Mouse (Mus musculus): Measurements from ENCODE around the gene Gen1. TPM values are rescaled to one million over a fixed set of nuclear protein-coding genes. Genes with fewer than 3 reads are reported as not detected.

The Gen1 gene
- total RNA-seq (2014; fragmentation: Nextera tagmentation) (10.7 and 13.0 TPM in 2 replicates), total RNA-seq (2017) (20.8 and 20.9 TPM in 2 replicates)

DNA sequence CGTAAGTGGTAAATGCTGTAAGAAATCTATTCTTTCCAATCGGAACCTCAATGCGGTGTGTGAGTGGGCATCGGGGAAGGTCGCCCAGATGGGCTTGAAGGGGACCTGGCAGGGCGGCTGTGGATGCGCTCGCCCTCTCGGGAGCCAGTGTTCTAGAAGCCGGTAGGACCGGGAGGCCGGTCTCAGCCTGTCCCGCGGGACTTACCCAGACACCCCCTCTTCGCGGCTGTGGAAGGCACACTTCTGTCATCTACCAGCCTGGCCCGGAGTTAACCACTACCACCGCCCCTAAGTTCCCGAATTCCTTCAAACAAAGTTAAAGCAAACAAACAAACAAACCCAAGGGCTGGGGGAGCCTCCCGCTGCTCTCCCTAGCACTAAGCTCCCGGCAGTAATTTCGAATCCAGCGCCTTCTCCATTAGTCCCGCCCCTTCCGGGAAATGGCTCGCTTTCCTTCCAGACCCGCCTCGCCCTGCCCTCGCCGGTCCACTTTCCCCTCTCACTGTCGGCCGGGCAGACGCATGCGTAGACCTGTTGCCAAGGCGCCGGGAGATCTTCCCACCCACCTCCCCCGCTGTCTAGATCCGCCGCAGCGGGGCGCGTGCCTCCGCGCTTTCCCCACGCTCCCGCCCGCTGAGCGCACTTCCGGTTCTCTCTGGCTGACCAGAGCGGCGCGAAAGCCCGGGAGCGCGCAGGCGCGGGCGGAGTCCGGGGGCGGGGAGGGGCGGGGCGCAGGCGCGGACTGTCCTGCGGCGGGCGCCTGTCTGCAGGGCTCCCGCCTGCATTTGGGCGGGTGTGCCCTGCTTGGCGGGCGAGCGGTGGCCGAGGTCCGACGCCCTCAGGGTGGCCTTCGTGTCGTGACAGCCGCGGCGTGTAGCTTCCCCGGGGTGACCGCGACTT is at the start of gene Gen1, which contains the start of gene Smc6:
Gene Gen1 (minus strand): TSS at position 420 of the 900 bp plus-strand sequence.
Gene Smc6 (plus strand): TSS at position 505 of the 900 bp plus-strand sequence.
- ATAC-seq (replicated peaks; ENCODE audit: poor library complexity, severe bottlenecking): peak; percentile 93

DNA sequence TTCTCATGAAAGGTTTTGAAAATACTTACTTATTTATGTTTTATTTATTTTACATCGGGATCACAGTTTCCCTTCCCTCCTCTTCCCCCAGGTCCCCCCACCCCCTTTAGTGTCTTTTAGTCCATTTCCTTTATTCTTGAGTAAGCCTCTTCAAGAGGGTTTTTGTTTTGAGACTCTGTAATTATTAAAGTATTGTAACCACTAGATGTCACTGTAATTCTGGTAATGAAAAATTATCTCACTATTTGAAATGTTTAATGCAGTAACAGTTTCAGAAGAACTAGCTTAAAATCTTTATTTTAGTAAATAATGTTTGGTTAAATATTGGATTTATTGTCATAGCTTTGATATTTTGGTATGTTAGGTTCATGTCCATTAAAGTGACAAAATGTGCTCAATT is 48.2 kb upstream of the Gen1 start:
- ATAC-seq (replicated peaks; ENCODE audit: poor library complexity, severe bottlenecking): no peak

- ATAC-seq (replicated peaks; ENCODE audit: poor library complexity, severe bottlenecking): no peak
Observed at GRCm38 (mm10) chr12:11311106-11311505, 45.5 kb upstream of the Gen1 start.

GRCm38 (mm10) chr12:11306753-11307645 is 41.4 kb upstream of the Gen1 start:
- ATAC-seq (replicated peaks; ENCODE audit: poor library complexity, severe bottlenecking): no peak

DNA sequence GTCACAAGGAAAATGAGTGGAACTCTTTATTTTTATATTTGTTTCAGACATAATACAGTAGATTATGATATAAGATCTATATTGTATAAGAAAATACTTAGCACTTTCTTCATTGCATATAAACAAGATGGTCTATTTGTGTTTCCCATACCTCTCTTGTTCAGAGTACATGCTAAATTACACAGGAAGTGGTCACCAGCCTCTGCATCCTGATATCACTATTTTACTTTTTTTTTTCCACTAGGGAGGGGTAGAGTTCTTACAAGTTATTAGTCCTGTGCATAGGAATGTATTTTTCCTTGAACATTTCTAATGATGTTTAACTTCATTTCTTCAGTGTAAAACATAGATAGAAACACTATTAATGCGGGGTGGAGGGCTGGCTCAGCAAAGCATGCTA is 35.3 kb upstream of the Gen1 start:
- ATAC-seq (replicated peaks; ENCODE audit: poor library complexity, severe bottlenecking): no peak; the same call in 1 of the 2 replicates

- ATAC-seq (replicated peaks; ENCODE audit: poor library complexity, severe bottlenecking): no peak
Observed at GRCm38 (mm10) chr12:11286382-11286781, 20.8 kb upstream of the Gen1 start.

GRCm38 (mm10) chr12:11281584-11281983 is 16.0 kb upstream of the Gen1 start:
- no peak for ATAC-seq (replicated peaks; ENCODE audit: poor library complexity, severe bottlenecking)

DNA sequence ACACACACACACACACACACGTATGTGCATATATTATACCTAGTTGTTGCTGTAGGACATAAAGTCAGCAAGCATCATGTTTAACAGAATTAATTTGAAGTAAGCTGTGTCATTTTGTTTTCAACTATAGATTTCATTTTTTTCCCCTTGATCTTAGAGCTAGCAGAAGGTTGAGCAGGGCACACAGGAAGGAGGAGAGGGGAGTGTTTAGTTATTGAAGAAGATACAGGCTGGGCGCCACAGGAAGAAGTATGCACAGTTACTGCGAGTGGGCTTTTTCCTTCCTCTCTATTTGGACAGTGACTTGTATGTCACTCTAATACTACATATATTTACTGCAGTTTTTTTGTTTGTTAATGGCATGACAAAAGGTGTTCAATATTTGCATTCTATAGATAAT is 14.3 kb upstream of the Gen1 start:
- no peak for ATAC-seq (replicated peaks; ENCODE audit: poor library complexity, severe bottlenecking)

DNA sequence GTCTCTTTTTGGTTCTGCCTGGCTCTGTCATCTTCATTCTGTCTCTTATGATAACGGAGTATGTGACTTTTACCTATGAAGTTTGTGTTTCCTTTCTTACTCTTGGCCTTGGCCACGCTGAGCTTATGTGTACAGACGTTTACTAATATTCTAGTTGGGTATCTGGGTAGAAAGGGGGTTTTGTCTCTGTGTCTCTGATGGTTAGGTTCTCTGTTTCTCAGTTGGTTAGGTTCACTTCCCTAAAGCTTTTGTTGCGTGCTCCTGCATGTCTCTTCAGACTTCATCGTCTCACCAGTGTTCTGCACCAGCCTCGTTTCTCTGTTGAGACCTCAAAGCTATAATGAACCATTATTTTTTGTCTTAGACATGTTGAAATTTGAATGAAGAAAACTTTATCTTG is 11.6 kb upstream of the Gen1 start:
- peak; percentile 42 for ATAC-seq (replicated peaks; ENCODE audit: poor library complexity, severe bottlenecking)

GRCm38 (mm10) chr12:11276632-11277031 is 11.0 kb upstream of the Gen1 start:
- peak; percentile 75 for ATAC-seq (replicated peaks; ENCODE audit: poor library complexity, severe bottlenecking)

DNA sequence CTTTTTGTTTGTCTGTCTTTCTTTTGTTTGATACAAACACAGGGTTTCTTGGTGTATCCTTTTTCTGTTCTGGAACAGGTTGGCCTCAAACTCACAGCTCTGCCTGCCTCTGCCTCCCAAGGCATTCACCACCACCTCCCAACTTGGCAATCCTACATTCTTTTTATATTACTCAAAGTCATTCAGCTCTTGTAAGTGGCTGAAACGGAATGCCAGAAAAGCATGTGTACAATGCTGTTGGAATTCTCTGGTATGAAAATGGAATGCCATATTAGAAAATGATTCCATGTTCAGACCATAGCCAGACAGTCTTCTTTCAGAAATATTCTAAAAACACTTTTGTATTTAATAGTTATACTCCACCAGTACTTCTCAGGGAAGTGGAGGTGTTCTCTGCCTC is 7.6 kb upstream of the Gen1 start:
- no peak for ATAC-seq (replicated peaks; ENCODE audit: poor library complexity, severe bottlenecking)

DNA sequence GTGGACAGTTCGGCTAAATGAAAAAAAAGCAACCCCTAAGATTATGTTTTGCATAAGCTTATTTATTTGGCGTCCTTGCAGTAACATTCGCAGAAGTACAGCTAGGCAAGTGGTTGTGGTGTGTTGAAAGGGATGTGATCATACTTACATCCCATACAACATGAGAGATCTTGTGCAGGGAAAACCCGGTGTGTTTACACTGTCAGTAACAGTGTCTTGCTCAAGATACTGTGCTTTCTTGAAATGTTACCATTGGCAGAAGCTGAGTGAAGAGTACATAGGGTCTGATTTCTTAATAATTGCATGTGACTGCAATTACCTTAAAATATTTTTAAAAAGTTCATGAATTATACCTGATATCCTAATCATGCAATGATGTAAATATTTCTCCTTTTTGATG is 7.0 kb upstream of the Gen1 start:
- ATAC-seq (replicated peaks; ENCODE audit: poor library complexity, severe bottlenecking): no peak

- ATAC-seq (replicated peaks; ENCODE audit: poor library complexity, severe bottlenecking): no peak
Observed at GRCm38 (mm10) chr12:11267030-11267429, 1.4 kb upstream of the Gen1 start.

DNA sequence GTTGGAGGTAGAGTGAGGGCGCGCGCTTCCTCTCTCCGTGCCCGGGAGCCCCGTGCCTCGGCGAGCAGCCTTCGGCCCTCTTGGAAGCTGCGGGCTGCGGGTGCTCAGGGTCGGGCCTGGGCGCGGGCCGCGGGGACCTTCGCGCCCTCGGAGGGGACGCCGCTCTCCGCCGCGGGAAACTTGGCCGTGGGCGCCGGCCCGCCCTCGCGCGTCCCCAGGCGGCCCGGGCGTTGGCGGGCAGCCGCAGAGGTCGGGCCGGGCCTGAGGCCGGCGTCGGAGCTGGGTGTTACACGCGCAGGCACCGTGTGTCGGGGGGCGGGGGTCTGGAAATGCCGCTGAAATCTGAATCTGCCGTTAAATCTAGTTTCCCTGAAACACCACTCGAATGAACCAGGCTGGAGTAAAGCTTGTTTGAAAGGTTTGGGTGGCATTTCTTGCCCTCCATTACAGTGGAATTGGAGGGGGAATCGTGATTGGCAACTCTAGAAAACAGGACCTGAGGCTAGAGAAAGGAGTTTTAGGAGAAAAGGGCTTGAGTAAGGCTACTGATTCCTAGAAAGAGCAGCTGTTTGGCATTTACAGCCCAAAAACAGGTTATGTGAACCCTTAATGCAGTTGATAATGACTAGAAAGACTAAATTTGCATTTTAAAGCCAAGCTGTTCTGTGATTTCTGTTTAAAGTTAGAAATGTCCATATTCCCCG is 833 bp upstream of the Gen1 start:
- peak; percentile 13; the same call in 1 of the 2 replicates for ATAC-seq (replicated peaks; ENCODE audit: poor library complexity, severe bottlenecking)

GRCm38 (mm10) chr12:11264895-11265294 is 706 bp downstream of the Gen1 start:
- no peak for ATAC-seq (replicated peaks; ENCODE audit: poor library complexity, severe bottlenecking)

DNA sequence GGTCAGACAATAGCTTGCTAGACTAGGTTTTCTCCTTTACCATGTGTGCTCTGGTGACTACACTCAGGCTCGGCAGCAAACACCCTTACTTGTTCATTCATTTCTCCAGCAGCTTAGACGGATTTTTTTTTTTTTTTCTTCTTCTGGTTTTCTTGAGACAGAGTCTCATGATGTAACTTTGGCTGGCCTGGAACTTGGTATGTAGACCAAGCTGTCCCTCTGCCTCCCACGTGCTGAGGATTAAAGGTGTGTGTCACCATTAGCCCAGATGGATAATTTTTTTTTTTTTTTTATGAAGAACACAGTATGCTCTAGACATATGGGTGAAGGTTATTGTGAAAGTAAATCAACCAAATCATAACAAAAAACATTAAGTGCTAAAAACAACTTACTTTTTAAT is 15.3 kb downstream of the Gen1 start:
- ATAC-seq (replicated peaks; ENCODE audit: poor library complexity, severe bottlenecking): no peak

- ATAC-seq (replicated peaks; ENCODE audit: poor library complexity, severe bottlenecking): no peak
Observed at GRCm38 (mm10) chr12:11247460-11247859, 18.1 kb downstream of the Gen1 start.

GRCm38 (mm10) chr12:11235996-11236395 is 29.6 kb downstream of the Gen1 start:
- ATAC-seq (replicated peaks; ENCODE audit: poor library complexity, severe bottlenecking): peak; percentile 62

DNA sequence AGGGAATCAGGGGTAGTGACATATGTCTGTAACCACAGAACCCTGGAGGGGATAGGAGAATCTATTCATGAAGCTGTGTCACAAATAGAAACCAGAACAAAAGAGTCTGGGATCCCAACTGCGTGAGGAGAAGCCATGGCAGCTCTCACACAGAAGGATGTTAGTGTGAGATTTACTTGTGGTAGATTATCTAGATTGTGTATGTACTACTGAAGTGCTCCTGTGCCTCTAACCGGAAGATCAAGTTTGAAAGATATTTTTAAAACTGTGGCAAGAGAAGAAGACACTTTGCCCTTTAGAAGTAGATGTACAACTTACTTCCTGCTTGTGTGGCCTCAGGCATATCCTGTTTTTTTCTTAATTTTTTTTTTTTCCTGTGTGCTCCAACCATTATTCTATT is 35.3 kb downstream of the Gen1 start:
- no peak for ATAC-seq (replicated peaks; ENCODE audit: poor library complexity, severe bottlenecking)

DNA sequence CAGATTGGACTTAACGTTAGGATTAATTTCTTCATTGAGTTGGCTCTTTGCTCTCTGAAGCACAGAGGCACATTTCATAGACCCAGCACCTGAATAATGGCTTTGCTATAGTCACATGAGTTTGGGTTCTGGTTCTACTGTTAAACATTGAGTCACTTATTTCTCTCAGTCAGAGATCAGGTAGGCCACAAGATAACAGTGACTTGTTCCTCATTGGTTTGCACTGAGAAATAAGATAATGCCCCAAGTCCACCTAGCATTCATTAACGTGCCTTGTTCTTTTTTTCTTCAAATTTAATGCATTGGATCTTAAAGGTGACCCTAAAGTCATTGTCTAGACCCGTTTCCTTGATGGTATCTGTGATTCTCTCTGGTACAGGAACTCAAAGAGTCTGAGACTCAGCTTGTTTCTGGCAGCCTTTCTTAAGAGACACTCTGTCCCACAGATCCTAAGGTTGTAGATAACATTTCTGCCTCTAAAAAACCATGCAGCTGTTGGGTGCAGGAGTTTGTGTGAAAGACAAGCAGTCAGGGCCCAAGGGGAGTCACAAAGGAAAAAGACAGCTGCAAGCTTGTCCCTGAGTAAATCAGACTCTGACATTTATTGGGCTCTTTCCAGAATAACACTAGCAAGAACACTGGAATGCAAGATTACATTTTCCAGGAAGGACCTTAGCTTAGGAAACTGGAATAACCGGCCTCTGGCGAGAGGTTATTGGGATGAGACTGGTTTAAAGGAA is 38.9 kb downstream of the Gen1 start:
- ATAC-seq (replicated peaks; ENCODE audit: poor library complexity, severe bottlenecking): no peak
